Mouse (Mus musculus) neural tube, embryonic 12.5 days (tissue): Measurements from ENCODE around the gene Rab38. TPM values are rescaled to one million over a fixed set of nuclear protein-coding genes. Genes with fewer than 3 reads are reported as not detected.

Source experiments
- polyA plus RNA-seq: library from polyadenylated mRNA; unstranded; fragments of >200 nt; fragmentation: Nextera tagmentation; extraction: Ambion mirVana; gene quantifications from 2 replicates; pipeline ENCODE4 v1.2.1, GENCODE M21; 2016

Gene Rab38
- polyA plus RNA-seq, 1 experiment from 2014 or later, result 2.4 TPM

Other genes with a start within 250 kb of the Rab38 start
- 14.0 TPM in 2 replicates for gene Ctsc, start 152.2 kb upstream of the Rab38 start, polyA plus RNA-seq